Mouse (Mus musculus) G1E-ER4 (cell line): ENCODE measurements around the gene Rnf11. TPM values are rescaled to one million over a fixed set of nuclear protein-coding genes. Genes with fewer than 3 reads are reported as not detected.

Source experiments
- GATA1 ChIP-seq: IDR thresholded peaks from one replicate; pipeline ENCODE4 v1.8.0; 2012; ENCODE audit warnings: low read length, inconsistent platforms
- polyA plus RNA-seq: library from polyadenylated mRNA; stranded (reverse); fragments of >175 nt; gene quantifications from 2 replicates; pipeline ENCODE4 v1.2.3, GENCODE M21; 2012

Rnf11 gene
- polyA plus RNA-seq, 1 experiment, result 18.9 TPM

GRCm38 (mm10) chr4:109406054-109406485 lies 78.5 kb downstream of the Rnf11 start:
- no peak for TF ChIP-seq GATA1

- TF ChIP-seq GATA1, result no peak
Measured at GRCm38 (mm10) chr4:109405415-109405814, 79.1 kb downstream of the Rnf11 start.

GRCm38 (mm10) chr4:109401176-109401689 lies 83.3 kb downstream of the Rnf11 start:
- no peak for TF ChIP-seq GATA1

Other genes with a start within 250 kb of the Rnf11 start
- 8.5 and 11.2 TPM in 2 replicates for gene Eps15, start 204.5 kb downstream of the Rnf11 start, polyA plus RNA-seq
- 6.1 and 7.6 TPM in 2 replicates for gene Ttc39a, start 78.1 kb downstream of the Rnf11 start, polyA plus RNA-seq
- not detected in 2 replicates for gene 4930522H14Rik, start 46.6 kb upstream of the Rnf11 start, polyA plus RNA-seq
- 88.2 and 101 TPM in 2 replicates for gene Cdkn2c, start 182.5 kb upstream of the Rnf11 start, polyA plus RNA-seq
- gene Faf1, start 191.9 kb upstream of the Rnf11 start, polyA plus RNA-seq, result 8.1 and 10.3 TPM in 2 replicates